Mouse (Mus musculus): ENCODE results near the gene Prickle1. TPM values are rescaled to one million over a fixed set of nuclear protein-coding genes. Genes with fewer than 3 reads are reported as not detected.

Prickle1 gene
- total and polyA plus RNA-seq, 3 experiments: 0.64 to 1.8 (median 1.7) TPM

DNA sequence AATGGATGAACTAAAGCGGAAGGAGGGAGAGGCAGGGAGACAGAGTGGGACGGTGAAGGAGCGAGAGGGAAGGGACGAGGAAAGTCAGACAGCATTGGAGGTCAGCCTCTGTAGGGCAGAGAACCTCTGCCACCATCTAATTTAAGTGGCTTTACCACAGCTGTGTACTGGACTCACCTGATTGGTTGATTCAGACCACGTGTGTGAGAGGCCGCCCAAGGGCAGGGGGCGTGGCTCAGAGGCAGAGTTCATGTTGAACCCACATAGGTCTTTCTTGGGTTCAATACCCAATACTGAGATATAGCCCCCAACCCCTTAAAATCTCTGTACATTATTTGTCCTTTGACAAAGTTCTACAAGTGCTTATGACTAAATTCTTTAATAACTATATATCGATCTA is 8.0 kb downstream of the Prickle1 start:
- no peak for DNase-seq (ENCODE audit: extremely low read depth)
- Histone ChIP-seq H3K4me2 (ENCODE audit: insufficient read depth, low read depth, poor library complexity, severe bottlenecking) (no peak overlapping the region), H3K4me3 (replicated peaks in 1 of 3; ENCODE audit: low read depth in 2 of 3, low read length in 2 of 3, poor library complexity in 1 of 3) (no peak overlapping the region), H3K9me3 (replicated peaks; ENCODE audit: low read length) (no peaks in the 10 kb centered on the region), H3K36me3 (replicated peaks in 1 of 2; ENCODE audit: control insufficient read depth in 1 of 2, insufficient read depth in 1 of 2, low read length in 1 of 2) (no peaks in the 10 kb centered on the region), H3K27ac (ENCODE audit: insufficient read depth, low read depth) (no peak overlapping the region), H3K9ac (ENCODE audit: insufficient read depth, low read depth) (no peak overlapping the region), H3K4me1 (ENCODE audit: control insufficient read depth in 1 of 2, insufficient read depth in 2 of 2) (peaks cover 2 to 9% of the 10 kb centered on the region in 2 experiments; a peak in 2 of 4 replicates), H3K79me2 (replicated peaks; ENCODE audit: control insufficient read depth, extremely low read depth, insufficient read depth, poor library complexity, severe bottlenecking) (no peaks in the 10 kb centered on the region), H3K27me3 (replicated peaks) (no peaks in the 10 kb centered on the region)
- TF ChIP-seq MXI1 (IDR thresholded peaks at IDR 0.05; ENCODE audit: low read depth, low read length): no peak
- no peak for TF ChIP-seq TCF12 (IDR thresholded peaks at IDR 0.05; ENCODE audit: low read depth, low read length)
- no peak for TF ChIP-seq USF2 (conservative IDR thresholded peaks at IDR 0.05; ENCODE audit: low read depth, low read length)
- no peak for TF ChIP-seq POLR2A (IDR thresholded peaks at IDR 0.05; ENCODE audit: low read depth, low read length)
- no peak for TF ChIP-seq NELFE (IDR thresholded peaks at IDR 0.05; ENCODE audit: low read depth, low read length)
- TF ChIP-seq EP300 (IDR thresholded peaks at IDR 0.05; ENCODE audit: low read length): no peak
- no peak for TF ChIP-seq SIN3A (IDR thresholded peaks at IDR 0.05; ENCODE audit: low read length)
- no peak for TF ChIP-seq MYC (IDR thresholded peaks at IDR 0.05; ENCODE audit: low read depth, low read length)
- no peak for TF ChIP-seq CHD2 (IDR thresholded peaks at IDR 0.05; ENCODE audit: low read length)
- TF ChIP-seq GABPA (IDR thresholded peaks at IDR 0.05; ENCODE audit: insufficient replicate concordance, low read depth, low read length): no peak
- TF ChIP-seq ZC3H11A (IDR thresholded peaks at IDR 0.05; ENCODE audit: low read depth, low read length): no peak
- TF ChIP-seq JUN (IDR thresholded peaks at IDR 0.05; ENCODE audit: insufficient read depth, low read depth, low read length): no peak
- dilution Hi-C loops (cut with MboI; ENCODE audit: extremely low pct_ligation_motif_present, extremely low pct_unique_long_range_greater_than_20kb, low sequenced_read_pairs) (no loop called here), in situ Hi-C loops (cut with MboI; ENCODE audit: low pct_ligation_motif_present, low pct_unique_long_range_greater_than_20kb, low sequenced_read_pairs) (loop anchor here (25.0 kb wide), 1 partner anchor 625 kb away; no protein-coding TSS in a partner anchor)

DNA sequence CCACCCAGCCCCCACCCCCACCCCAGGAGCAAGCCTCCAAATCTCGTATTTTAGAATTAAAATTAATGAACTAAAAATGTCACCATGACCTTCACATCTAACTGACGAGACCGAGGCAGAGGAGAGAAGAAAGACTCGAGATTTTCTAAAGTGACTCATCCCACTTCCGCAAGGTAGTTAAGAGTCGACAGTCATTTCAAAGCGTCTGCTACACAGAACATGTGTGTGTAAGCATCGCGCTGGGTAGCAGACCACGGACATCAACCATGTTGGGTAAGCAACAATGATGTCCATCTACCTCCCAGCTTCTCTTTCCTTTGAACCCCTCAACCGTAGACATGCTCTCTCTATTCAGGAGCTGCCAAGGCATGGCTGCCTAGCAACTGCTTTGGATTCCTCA is 12.6 kb downstream of the Prickle1 start:
- no peak for DNase-seq (ENCODE audit: extremely low read depth)
- Histone ChIP-seq H3K79me2 (replicated peaks; ENCODE audit: control insufficient read depth, extremely low read depth, insufficient read depth, poor library complexity, severe bottlenecking) (no peaks in the 10 kb centered on the region), H3K27me3 (replicated peaks) (no peaks in the 10 kb centered on the region), H3K9ac (ENCODE audit: insufficient read depth, low read depth) (no peak overlapping the region), H3K27ac (ENCODE audit: insufficient read depth, low read depth) (no peak overlapping the region), H3K4me3 (replicated peaks in 1 of 3; ENCODE audit: low read depth in 2 of 3, low read length in 2 of 3, poor library complexity in 1 of 3) (no peak overlapping the region), H3K4me2 (ENCODE audit: insufficient read depth, low read depth, poor library complexity, severe bottlenecking) (no peak overlapping the region), H3K9me3 (replicated peaks; ENCODE audit: low read length) (peaks cover under 1% of the 10 kb centered on the region), H3K4me1 (ENCODE audit: control insufficient read depth in 1 of 2, insufficient read depth in 2 of 2) (no peaks in the 10 kb centered on the region), H3K36me3 (replicated peaks in 1 of 2; ENCODE audit: control insufficient read depth in 1 of 2, insufficient read depth in 1 of 2, low read length in 1 of 2) (no peaks in the 10 kb centered on the region)
- TF ChIP-seq HCFC1 (IDR thresholded peaks at IDR 0.05; ENCODE audit: low read depth, low read length): no peak
- no peak for TF ChIP-seq JUN (IDR thresholded peaks at IDR 0.05; ENCODE audit: insufficient read depth, low read depth, low read length)
- no peak for TF ChIP-seq MAFK (IDR thresholded peaks at IDR 0.05; ENCODE audit: insufficient replicate concordance, low read length)
- no peak for TF ChIP-seq EP300 (IDR thresholded peaks at IDR 0.05; ENCODE audit: low read length)
- TF ChIP-seq MYC (IDR thresholded peaks at IDR 0.05; ENCODE audit: low read depth, low read length): no peak
- TF ChIP-seq ZC3H11A (IDR thresholded peaks at IDR 0.05; ENCODE audit: low read depth, low read length): no peak
- no peak for TF ChIP-seq MAX (IDR thresholded peaks at IDR 0.05; ENCODE audit: low read length)
- TF ChIP-seq KAT2A (IDR thresholded peaks at IDR 0.05; ENCODE audit: insufficient replicate concordance, low read length): no peak
- no peak for TF ChIP-seq TBP (conservative IDR thresholded peaks at IDR 0.05; ENCODE audit: low read depth, low read length)
- no peak for TF ChIP-seq MEF2A (IDR thresholded peaks at IDR 0.05; ENCODE audit: borderline replicate concordance, low read depth, low read length)
- no peak for TF ChIP-seq E2F4 (IDR thresholded peaks at IDR 0.05; ENCODE audit: insufficient replicate concordance, low read depth, low read length)
- in situ Hi-C loops (cut with MboI; ENCODE audit: low pct_ligation_motif_present, low pct_unique_long_range_greater_than_20kb, low sequenced_read_pairs) (loop anchor here (25.0 kb wide), 1 partner anchor 629 kb away; no protein-coding TSS in a partner anchor), dilution Hi-C loops (cut with MboI; ENCODE audit: extremely low pct_ligation_motif_present, extremely low pct_unique_long_range_greater_than_20kb, low sequenced_read_pairs) (no loop called here)
